Mouse (Mus musculus) liver, adult 2 months (tissue): ENCODE measurements around the gene Dlg2.

Experiments used
- CTCF ChIP-seq: fragments of 200-500 bp; IDR thresholded peaks from 2 replicates; pipeline ENCODE4 v1.5.1; 2011; ENCODE audit warnings: low read depth, low read length, control low read depth
- POLR2A ChIP-seq: fragments of 200-500 bp; IDR thresholded peaks from 2 replicates; pipeline ENCODE4 v1.6.1; 2011; ENCODE audit warnings: low read length, control low read depth; ENCODE audit not compliant: insufficient read depth; ENCODE audit errors: extremely low read depth

DNA sequence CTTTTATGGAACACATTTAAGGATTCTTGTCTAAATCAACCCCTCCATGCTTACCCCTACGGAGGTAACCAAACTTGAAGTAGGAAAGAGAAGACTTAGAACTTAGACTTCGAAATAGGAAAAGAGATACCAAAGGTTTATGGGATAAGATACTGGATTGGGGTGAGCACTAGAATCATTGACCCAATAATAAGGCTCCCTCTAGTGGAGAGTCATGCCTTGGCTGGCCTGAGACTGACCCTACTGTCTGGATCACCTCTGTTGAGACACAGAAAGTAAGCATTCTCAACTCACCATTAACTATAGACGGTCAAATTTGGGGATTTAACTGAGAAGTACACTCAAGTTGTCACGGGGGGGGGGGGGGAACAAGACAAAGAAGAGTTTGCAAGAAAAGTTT is 1847.2 kb downstream of the Dlg2 start:
- TF ChIP-seq POLR2A (no peak), CTCF (peak; percentile 50; the same call in 1 of the 2 replicates)
